Mouse (Mus musculus) ES-Bruce4 (cell line): ENCODE data around the gene Prkce.

Experiments used
- CTCF ChIP-seq: IDR thresholded peaks from one replicate; pipeline ENCODE4 v1.8.1; 2011; ENCODE audit warnings: low read depth, low read length
- EP300 ChIP-seq: IDR thresholded peaks from 2 replicates; pipeline ENCODE4 v1.6.1; 2011; ENCODE audit warnings: low read depth, low read length; ENCODE audit not compliant: insufficient read depth
- POLR2A ChIP-seq: IDR thresholded peaks from one replicate; pipeline ENCODE4 v1.8.1; 2011; ENCODE audit warnings: low read length; ENCODE audit not compliant: insufficient read depth

DNA sequence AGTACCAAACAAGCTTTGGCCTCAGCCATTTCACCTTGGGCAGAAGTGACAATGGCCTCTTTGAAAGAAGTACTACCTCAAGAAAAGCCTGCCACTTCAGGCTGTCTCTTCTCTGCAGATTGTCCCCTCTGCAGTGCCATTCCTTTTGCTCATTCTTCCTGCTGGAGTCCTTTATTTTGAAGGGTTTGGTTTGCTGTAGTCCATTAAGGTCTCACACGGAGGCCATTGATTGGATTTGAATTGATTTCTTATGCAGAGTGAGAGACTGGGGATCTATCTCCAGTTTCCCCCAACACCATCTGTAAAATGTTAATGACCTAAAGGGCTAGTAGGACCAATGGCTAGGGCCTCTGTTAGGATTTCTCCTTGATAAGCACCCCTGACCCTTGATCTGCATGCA lies 494.7 kb downstream of the Prkce start:
- TF ChIP-seq CTCF (no peak), EP300 (no peak), POLR2A (no peak)
